Mouse (Mus musculus) kidney, postnatal 14 days (tissue): ENCODE data around the gene Atcay.
A peak's percentile ranks its signal among the peaks of the same experiment; 100 is the strongest.
"Not testable (repeated sequence)": the region's sequence is repeated elsewhere in the genome, so short reads cannot be mapped to it uniquely, and the experiment has no call there.

Source experiments
- DNase-seq: peaks from one replicate; pipeline ENCODE4 v3.0.0; 2022; ENCODE audit warnings: mixed read lengths

Gene Atcay

DNA sequence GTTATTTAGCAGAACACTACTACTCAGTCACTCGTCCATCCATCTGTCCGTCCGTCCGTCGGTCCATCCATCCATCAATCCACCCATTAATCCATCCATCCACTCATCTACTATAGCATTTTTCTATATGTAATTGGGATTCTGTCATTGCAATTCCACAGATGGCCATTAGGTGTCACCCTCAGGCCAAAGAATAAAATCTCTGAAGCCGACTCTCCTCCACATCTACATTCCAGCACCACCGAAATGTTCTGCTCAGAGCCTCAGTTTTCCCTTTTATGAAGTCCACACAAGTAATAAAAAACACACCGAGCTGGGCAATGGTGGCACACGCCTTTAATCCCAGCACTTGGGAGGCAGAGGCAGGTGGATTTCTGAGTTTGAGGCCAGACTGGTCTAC lies 32.4 kb downstream of the Atcay start:
- DNase-seq = peak; percentile 71

GRCm38 (mm10) chr10:81197305-81197704 lies 33.3 kb downstream of the Atcay start:
- DNase-seq = no peak

GRCm38 (mm10) chr10:81196470-81197065 lies 34.1 kb downstream of the Atcay start:
- DNase-seq = no peak

DNA sequence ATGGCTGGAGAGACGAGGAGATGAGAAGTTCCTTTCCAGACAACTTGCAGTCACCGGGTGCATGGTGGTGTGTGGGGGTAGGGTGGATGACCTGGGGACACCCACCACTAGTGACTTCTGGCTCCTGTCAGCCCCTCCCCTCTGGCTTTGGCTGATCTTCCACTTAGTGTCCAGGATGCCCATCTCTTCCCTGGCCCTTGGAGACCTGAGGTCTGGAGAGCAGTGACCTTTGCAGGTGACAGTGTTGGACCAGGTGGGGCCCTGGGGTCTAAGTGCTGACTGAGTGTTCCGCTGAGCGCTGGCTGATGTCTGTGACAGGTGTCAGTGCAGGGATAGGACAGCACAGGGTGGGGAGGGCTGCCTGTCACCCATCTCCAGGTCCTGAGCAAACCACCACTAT lies 35.3 kb downstream of the Atcay start:
- DNase-seq = no peak

DNA sequence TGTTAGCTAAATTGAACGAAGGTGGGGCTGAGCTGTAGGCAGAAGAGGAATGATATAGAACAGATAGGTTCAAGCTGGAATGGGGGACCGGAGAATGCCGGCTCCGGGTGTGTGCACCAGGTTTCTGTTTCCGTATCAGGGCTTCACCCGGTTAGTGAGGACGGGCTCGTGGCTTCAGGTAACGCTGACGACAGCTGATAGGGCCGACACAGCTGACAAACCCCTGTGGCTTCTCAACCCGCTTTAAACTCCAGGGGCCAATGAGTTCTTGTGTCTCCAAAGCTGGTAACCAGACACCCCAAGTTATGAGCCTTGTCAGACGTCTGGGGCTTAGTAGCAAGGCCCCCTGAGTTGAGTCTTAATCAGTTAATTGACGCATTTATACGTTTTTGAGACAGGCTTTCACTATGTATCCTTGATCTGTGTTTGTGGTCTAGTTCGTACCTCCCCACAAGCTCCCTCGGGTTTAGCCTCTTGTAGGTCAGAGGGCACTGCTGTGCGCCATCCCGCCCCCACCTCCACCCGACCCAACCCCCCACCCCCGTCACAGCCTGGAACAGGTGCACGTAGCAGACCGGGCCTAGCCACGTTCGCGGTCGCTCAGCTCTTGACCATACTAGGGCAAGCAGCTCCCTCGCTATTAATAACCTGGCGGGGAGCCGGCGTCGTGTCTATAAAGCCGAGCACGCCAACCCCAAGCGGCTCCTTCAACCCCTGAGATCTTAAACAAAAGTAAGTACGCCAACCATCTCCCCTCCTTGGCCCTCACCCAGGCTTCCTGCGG lies 36.5 kb downstream of the Atcay start:
- no peak for DNase-seq

DNA sequence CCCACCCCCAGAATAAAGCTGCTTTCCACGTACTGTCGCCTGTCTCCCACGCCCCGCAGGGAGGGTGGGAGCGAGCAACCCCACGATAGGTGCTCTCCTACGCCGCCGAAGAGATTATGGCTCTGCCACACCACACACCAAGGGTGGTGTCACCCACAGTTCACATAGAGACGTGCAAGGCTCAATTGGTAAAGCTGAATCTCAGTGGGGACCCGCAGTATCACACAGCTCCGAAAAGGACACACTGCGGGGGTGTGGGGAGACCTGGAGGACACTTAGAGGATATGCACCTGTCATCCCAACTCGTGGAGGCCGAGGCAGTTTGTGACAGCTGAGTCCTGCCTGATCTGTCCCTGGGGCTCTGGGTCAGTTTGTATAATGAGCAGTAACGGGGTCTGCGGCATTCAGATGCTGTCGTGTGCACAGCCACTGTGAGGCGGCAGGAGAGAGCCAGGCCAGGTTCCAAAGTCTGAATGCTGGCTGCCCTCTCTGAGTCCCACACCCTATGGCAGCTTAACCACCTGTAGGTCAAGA lies 37.6 kb downstream of the Atcay start:
- peak; percentile 60 for DNase-seq

GRCm38 (mm10) chr10:81192270-81192967 lies 38.2 kb downstream of the Atcay start:
- DNase-seq = peak; percentile 92

DNA sequence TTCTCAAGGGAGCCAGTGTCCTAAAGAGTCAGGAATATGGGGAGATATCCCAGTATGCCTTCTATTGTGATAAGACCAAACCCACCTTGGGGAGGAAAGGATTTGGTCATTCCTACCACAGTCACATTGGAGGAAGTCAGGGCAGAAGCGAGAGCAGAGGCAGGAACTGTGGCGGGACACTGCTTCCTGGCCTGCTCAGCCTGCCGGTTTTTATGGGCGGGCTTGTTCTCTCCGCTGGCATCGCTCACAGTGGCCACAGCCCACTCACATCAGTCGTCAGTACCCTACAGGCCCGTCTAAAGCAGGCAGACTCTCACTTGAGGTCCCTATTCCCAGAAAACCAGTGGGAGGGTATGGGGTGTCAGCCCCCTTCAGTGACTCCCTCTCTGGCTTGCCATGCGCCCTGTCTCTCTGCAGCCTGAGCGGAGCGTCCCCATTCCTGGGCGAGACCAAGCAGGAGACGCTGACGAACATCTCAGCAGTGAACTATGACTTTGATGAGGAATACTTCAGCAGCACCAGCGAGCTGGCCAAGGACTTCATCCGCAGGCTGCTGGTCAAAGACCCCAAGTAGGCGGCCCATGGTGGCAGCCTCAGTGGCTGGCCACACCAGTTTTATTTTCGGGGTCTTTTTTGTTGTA lies 39.2 kb downstream of the Atcay start:
- DNase-seq = peak; percentile 43

DNA sequence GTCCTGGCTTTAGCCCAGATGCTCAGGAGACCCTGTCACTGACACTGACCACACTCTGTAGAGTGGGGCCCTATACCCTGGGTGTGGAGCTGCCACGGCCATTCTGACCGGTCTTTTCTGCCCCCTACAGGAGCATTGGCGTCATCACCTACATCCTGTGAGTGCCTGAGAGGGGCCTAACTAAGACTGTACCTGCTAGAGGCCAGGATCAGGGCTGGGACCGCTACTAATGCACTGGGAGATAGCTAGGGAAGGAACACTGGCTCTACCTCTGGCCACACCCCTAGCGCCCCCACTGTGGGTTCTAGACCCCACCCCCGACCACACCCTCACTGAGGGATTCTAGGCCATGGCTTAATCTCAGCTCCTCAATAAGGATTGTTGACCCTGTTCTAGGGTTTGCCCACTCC lies 39.7 kb downstream of the Atcay start:
- no peak for DNase-seq

GRCm38 (mm10) chr10:81190236-81190911 lies 40.3 kb downstream of the Atcay start:
- DNase-seq = peak; percentile 37

GRCm38 (mm10) chr10:81189821-81190220 lies 40.8 kb downstream of the Atcay start:
- no peak for DNase-seq

DNA sequence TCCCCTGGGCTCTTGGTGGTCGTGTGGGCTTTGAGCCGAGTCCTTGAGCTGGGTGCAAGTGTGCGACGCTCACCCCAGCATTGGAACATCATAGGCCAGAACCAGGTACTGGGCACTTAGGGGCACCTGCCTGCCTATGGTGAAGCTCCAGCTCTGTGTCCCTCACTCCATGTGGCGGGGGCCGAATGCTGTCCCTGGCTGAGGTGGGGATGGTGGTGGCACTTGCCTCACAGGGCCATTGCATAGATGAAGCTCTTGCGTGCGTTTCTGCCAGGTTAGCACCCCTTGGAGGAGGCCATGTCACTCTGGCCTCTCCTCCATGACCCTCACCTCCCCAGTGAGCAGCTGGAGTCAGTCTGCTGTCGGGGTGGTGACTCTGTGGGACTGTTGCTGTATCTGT lies 43.5 kb downstream of the Atcay start:
- DNase-seq = no peak

DNA sequence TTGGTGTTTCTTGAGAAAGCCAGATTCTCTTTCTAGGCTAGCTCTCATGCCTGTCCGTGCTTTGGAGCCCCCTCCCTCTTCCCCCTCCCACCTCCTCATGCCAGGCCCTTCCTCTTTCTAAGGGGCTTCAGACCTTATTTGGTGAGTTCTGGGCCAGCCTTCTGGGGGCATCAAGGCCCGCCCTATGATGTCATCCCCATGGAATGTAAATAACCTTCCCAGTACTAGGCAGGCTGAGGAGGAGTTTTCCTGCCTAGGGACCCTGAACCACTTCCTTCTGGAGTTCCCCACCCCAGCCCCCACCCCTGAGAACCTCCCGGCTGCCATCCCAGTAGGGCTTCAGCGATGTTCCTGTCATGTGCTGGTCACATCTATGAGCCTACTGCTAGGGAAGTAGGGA lies 45.9 kb downstream of the Atcay start:
- DNase-seq = no peak

DNA sequence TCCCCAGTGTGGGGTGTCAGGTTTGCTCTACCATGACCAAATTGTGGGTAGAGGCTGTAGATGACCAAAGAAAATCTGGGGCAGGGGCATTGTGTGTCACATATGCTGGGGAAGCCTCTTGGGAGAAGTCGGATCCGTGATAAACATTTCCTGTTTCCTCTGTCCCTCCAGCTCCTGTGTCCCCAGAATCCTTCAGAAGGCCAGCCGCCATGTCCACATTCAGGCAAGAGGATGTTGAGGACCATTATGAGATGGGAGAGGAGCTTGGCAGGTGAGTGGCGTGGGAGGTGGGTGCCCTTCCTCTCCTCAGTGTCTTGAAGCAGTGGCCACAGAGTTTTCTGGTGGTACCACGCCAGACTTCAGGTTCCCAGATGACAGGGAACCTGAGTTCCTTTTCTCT lies 46.8 kb downstream of the Atcay start, which contains the start of gene 4930442H23Rik:
Gene 4930442H23Rik, minus strand, starts transcription at position 45 of the 400 bp plus-strand sequence.
- DNase-seq = no peak

- DNase-seq = peak; percentile 98
These were observed 48.0 kb downstream of the Atcay start, which contains the start of gene Dapk3 for GRCm38 (mm10) chr10:81182336-81183333. Gene Dapk3, plus strand, starts transcription at chr10:81183005.

- DNase-seq = not testable (repeated sequence)
These were observed 48.8 kb downstream of the Atcay start for GRCm38 (mm10) chr10:81181860-81182259.

DNA sequence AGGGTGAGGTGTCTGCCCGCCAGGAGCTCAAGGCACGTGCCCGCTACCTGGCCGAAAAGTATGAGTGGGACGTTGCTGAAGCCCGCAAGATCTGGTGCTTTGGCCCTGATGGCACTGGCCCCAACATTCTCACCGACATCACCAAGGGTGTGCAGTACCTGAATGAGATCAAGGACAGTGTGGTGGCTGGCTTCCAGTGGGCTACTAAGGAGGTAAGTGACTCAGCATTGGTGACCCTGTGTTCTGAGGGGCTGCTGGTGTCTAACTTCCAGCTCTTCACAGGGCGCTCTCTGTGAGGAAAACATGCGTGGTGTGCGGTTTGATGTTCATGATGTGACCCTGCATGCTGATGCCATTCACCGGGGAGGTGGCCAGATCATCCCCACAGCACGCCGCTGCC lies 49.7 kb downstream of the Atcay start:
- DNase-seq = no peak

GRCm38 (mm10) chr10:81179451-81180342 lies 50.9 kb downstream of the Atcay start:
- no peak for DNase-seq

GRCm38 (mm10) chr10:81178927-81179326 lies 51.7 kb downstream of the Atcay start:
- no peak for DNase-seq
